Mouse (Mus musculus) heart, embryonic 13.5 days (tissue): ENCODE measurements around the gene Ppm1h. TPM values are rescaled to one million over a fixed set of nuclear protein-coding genes. Genes with fewer than 3 reads are reported as not detected.

Source experiments
- ATAC-seq: fragments of 200-750 bp; cut with Nextera tagmentation; 2 replicates; pipeline ENCODE4 v1.8.0; 2017; ENCODE audit warnings: moderate TSS enrichment; ENCODE audit not compliant: insufficient number of reproducible peaks, low FRiP score, low TSS enrichment; ENCODE audit errors: extremely low read depth
- H3K27ac ChIP-seq: fragments of 300-500 bp; sonication (generic); replicated peaks from 2 replicates; pipeline ENCODE4 v1.5.1; 2015; ENCODE audit warnings: moderate library complexity, mild to moderate bottlenecking, inconsistent platforms
- H3K27me3 ChIP-seq: fragments of 300-500 bp; sonication (generic); replicated peaks from 2 replicates; pipeline ENCODE4 v1.6.1; 2015; ENCODE audit warnings: mild to moderate bottlenecking, inconsistent platforms
- H3K36me3 ChIP-seq: fragments of 300-500 bp; sonication (generic); 2 replicates; pipeline ENCODE4 v1.6.1; 2015; ENCODE audit warnings: mild to moderate bottlenecking, inconsistent platforms
- H3K4me1 ChIP-seq: fragments of 300-500 bp; sonication (generic); 2 replicates; pipeline ENCODE4 v1.6.1; 2015; ENCODE audit warnings: inconsistent platforms
- H3K4me2 ChIP-seq: fragments of 300-500 bp; sonication (generic); 2 replicates; pipeline ENCODE4 v1.6.1; 2015; ENCODE audit warnings: inconsistent platforms, mild to moderate bottlenecking, moderate library complexity
- H3K4me3 ChIP-seq: fragments of 300-500 bp; sonication (generic); 2 replicates; pipeline ENCODE4 v1.5.1; 2015; ENCODE audit warnings: moderate library complexity, mild to moderate bottlenecking, inconsistent platforms
- H3K9ac ChIP-seq: fragments of 300-500 bp; sonication (generic); 2 replicates; pipeline ENCODE4 v1.6.1; 2015; ENCODE audit warnings: inconsistent platforms, mild to moderate bottlenecking, moderate library complexity
- H3K9me3 ChIP-seq: fragments of 300-500 bp; sonication (generic); 2 replicates; pipeline ENCODE4 v1.6.1; 2016; ENCODE audit warnings: inconsistent platforms
- WGBS: fragments of 180-500 bp; shearing (Covaris S2); methylation state at CpG from one replicate; pipeline ENCODE4 v1.1.7; 2015; ENCODE audit warnings: mixed read lengths; 5-methylcytosine and 5-hydroxymethylcytosine counted together
- polyA plus RNA-seq: library from polyadenylated mRNA; unstranded; fragments of >200 nt; fragmentation: Nextera tagmentation; extraction: Ambion mirVana; gene quantifications from 2 replicates; pipeline ENCODE4 v1.2.1, GENCODE M21; 2015

The Ppm1h gene
- polyA plus RNA-seq, 1 experiment from 2014 or later, result 3.9 TPM

GRCm38 (mm10) chr10:122777436-122777835, 98.9 kb downstream of the Ppm1h start:
- WGBS, result 43% methylated on average over 3 of the region's 3 CpGs
- Histone ChIP-seq H3K27ac (no peak overlapping the region), H3K27me3 (no peaks in the 10 kb centered on the region), H3K4me1 (peaks cover 24% of the 10 kb centered on the region), H3K9ac (no peak overlapping the region), H3K36me3 (no peaks in the 10 kb centered on the region), H3K4me3 (no peak overlapping the region), H3K9me3 (no peaks in the 10 kb centered on the region), H3K4me2 (no peak overlapping the region)
- ATAC-seq, result no peak

- ATAC-seq, result no peak
- Histone ChIP-seq H3K27me3 (no peaks in the 10 kb centered on the region), H3K4me2 (no peak overlapping the region), H3K9me3 (no peaks in the 10 kb centered on the region), H3K4me3 (no peak overlapping the region), H3K4me1 (peaks cover 30% of the 10 kb centered on the region), H3K9ac (no peak overlapping the region), H3K27ac (no peak overlapping the region), H3K36me3 (no peaks in the 10 kb centered on the region)
- 87% methylated on average over 3 of the region's 3 CpGs for WGBS
These were observed 99.5 kb downstream of the Ppm1h start for GRCm38 (mm10) chr10:122777939-122778655.

GRCm38 (mm10) chr10:122779351-122779750, 100.8 kb downstream of the Ppm1h start:
- Histone ChIP-seq H3K9ac (no peak overlapping the region), H3K4me1 (peaks cover 35% of the 10 kb centered on the region), H3K27me3 (no peaks in the 10 kb centered on the region), H3K27ac (no peak overlapping the region), H3K9me3 (no peaks in the 10 kb centered on the region), H3K36me3 (no peaks in the 10 kb centered on the region), H3K4me3 (no peak overlapping the region), H3K4me2 (no peak overlapping the region)
- no peak for ATAC-seq
- WGBS, result 41% methylated on average over 12 of the region's 12 CpGs

GRCm38 (mm10) chr10:122782755-122783154, 104.2 kb downstream of the Ppm1h start:
- Histone ChIP-seq H3K4me3 (no peak overlapping the region), H3K27me3 (no peaks in the 10 kb centered on the region), H3K4me1 (peaks cover 30% of the 10 kb centered on the region), H3K4me2 (no peak overlapping the region), H3K9me3 (no peaks in the 10 kb centered on the region), H3K27ac (peak overlapping the region; percentile 42; the same call in 1 of the 2 replicates), H3K9ac (no peak overlapping the region), H3K36me3 (no peaks in the 10 kb centered on the region)
- 27% methylated on average over 3 of the region's 4 CpGs for WGBS
- ATAC-seq, result peak; percentile 56

- ATAC-seq, result no peak
- H3K9me3 ChIP-seq, result no peaks in the 10 kb centered on the region
- 43% methylated on average over 12 of the region's 12 CpGs for WGBS
These were observed 111.1 kb downstream of the Ppm1h start for GRCm38 (mm10) chr10:122789648-122790170.

GRCm38 (mm10) chr10:122792021-122792966, 113.7 kb downstream of the Ppm1h start:
- Histone ChIP-seq H3K27ac (peak overlapping the region; percentile 42; the same call in 1 of the 2 replicates), H3K4me1 (peaks cover 18% of the 10 kb centered on the region), H3K36me3 (no peaks in the 10 kb centered on the region), H3K4me2 (peak overlapping the region; percentile 70), H3K4me3 (peak overlapping the region; percentile 44), H3K9me3 (no peaks in the 10 kb centered on the region), H3K27me3 (no peaks in the 10 kb centered on the region), H3K9ac (peak overlapping the region; percentile 77)
- 0 out of 2 replicates have a peak, but pooled peaks have one; percentile 20 for ATAC-seq
- WGBS, result 6% methylated on average over 21 of the region's 21 CpGs

More at GRCm38 (mm10) chr10:122789648-122790170, 111.1 kb downstream of the Ppm1h start:
- no peak overlapping the region for H3K4me3 ChIP-seq
- H3K9ac ChIP-seq, result no peak overlapping the region
- no peak overlapping the region for H3K4me2 ChIP-seq
- no peaks in the 10 kb centered on the region for H3K27me3 ChIP-seq
- H3K4me1 ChIP-seq, result peaks cover 17% of the 10 kb centered on the region
- H3K27ac ChIP-seq, result no peak overlapping the region
- H3K36me3 ChIP-seq, result no peaks in the 10 kb centered on the region

GRCm38 (mm10) chr10:122793193-122793592, 114.6 kb downstream of the Ppm1h start:
- 66% methylated on average over 11 of the region's 11 CpGs for WGBS
- ATAC-seq, result no peak
- no peak overlapping the region for H3K4me2 ChIP-seq
- H3K9me3 ChIP-seq, result no peaks in the 10 kb centered on the region
- no peak overlapping the region for H3K27ac ChIP-seq
- H3K9ac ChIP-seq, result no peak overlapping the region
- H3K27me3 ChIP-seq, result no peaks in the 10 kb centered on the region
- H3K36me3 ChIP-seq, result no peaks in the 10 kb centered on the region
- no peak overlapping the region for H3K4me3 ChIP-seq
- H3K4me1 ChIP-seq, result peaks cover 18% of the 10 kb centered on the region

- Histone ChIP-seq H3K9ac (no peak overlapping the region), H3K4me1 (peaks cover 18% of the 10 kb centered on the region), H3K4me3 (peak overlapping the region; percentile 33), H3K4me2 (peak overlapping the region; percentile 55), H3K36me3 (no peaks in the 10 kb centered on the region), H3K27ac (peak overlapping the region; percentile 29; the same call in 1 of the 2 replicates), H3K27me3 (no peaks in the 10 kb centered on the region), H3K9me3 (no peaks in the 10 kb centered on the region)
- no peak for ATAC-seq
- 35% methylated on average over 20 of the region's 20 CpGs for WGBS
These were observed 115.8 kb downstream of the Ppm1h start for GRCm38 (mm10) chr10:122794187-122794850.

GRCm38 (mm10) chr10:122797955-122798354, 119.4 kb downstream of the Ppm1h start:
- no peaks in the 10 kb centered on the region for H3K9me3 ChIP-seq
- 83% methylated on average over 6 of the region's 6 CpGs for WGBS
- no peak for ATAC-seq
- no peak overlapping the region for H3K4me3 ChIP-seq
- peaks cover 20% of the 10 kb centered on the region for H3K4me1 ChIP-seq
- H3K4me2 ChIP-seq, result no peak overlapping the region
- H3K36me3 ChIP-seq, result no peaks in the 10 kb centered on the region
- no peaks in the 10 kb centered on the region for H3K27me3 ChIP-seq
- H3K9ac ChIP-seq, result no peak overlapping the region
- H3K27ac ChIP-seq, result no peak overlapping the region

GRCm38 (mm10) chr10:122800003-122800731, 121.6 kb downstream of the Ppm1h start:
- H3K9ac ChIP-seq, result no peak overlapping the region
- WGBS, result 73% methylated on average over 19 of the region's 19 CpGs
- H3K4me3 ChIP-seq, result no peak overlapping the region
- no peak overlapping the region for H3K27ac ChIP-seq
- ATAC-seq, result no peak
- no peaks in the 10 kb centered on the region for H3K27me3 ChIP-seq
- no peak overlapping the region for H3K4me2 ChIP-seq
- no peaks in the 10 kb centered on the region for H3K9me3 ChIP-seq
- H3K4me1 ChIP-seq, result peaks cover 12% of the 10 kb centered on the region
- H3K36me3 ChIP-seq, result peaks cover 4% of the 10 kb centered on the region; the same call in 1 of the 2 replicates
